Mouse (Mus musculus) midbrain, postnatal 0 days (tissue): ENCODE data around the gene Slc41a3. TPM values are rescaled to one million over a fixed set of nuclear protein-coding genes. Genes with fewer than 3 reads are reported as not detected.
A peak's percentile ranks its signal among the peaks of the same experiment; 100 is the strongest.

ENCODE experiments used
- ATAC-seq: fragments of 200-750 bp; cut with Nextera tagmentation; 2 replicates; pipeline ENCODE4 v1.8.0; 2017; ENCODE audit warnings: moderate number of reproducible peaks, mild to moderate bottlenecking, moderate TSS enrichment, moderate library complexity; ENCODE audit not compliant: low FRiP score
- DNase-seq: peaks from one replicate; pipeline ENCODE4 v3.0.0-alpha.2; 2015; ENCODE audit warnings: low spot score
- H3K27ac ChIP-seq: fragments of 300-500 bp; sonication (generic); 2 replicates; pipeline ENCODE4 v1.5.1; 2014; ENCODE audit warnings: low read depth, mild to moderate bottlenecking, low read length, mixed read lengths
- H3K27me3 ChIP-seq: fragments of 300-500 bp; sonication (generic); 2 replicates; pipeline ENCODE4 v1.6.1; 2014; ENCODE audit warnings: low read length, control low read depth, mixed read lengths; ENCODE audit not compliant: insufficient read depth
- H3K36me3 ChIP-seq: fragments of 300-500 bp; sonication (generic); 2 replicates; pipeline ENCODE4 v1.6.1; 2014; ENCODE audit warnings: low read length, control low read depth, mixed read lengths; ENCODE audit not compliant: insufficient read depth
- H3K4me1 ChIP-seq: fragments of 300-500 bp; sonication (generic); 2 replicates; pipeline ENCODE4 v1.6.1; 2014; ENCODE audit warnings: mild to moderate bottlenecking, control low read depth, antibody characterized with exemption, low read length, mixed read lengths; ENCODE audit not compliant: insufficient read depth
- H3K4me2 ChIP-seq: fragments of 300-500 bp; sonication (generic); 2 replicates; pipeline ENCODE4 v1.6.1; 2014; ENCODE audit warnings: low read depth, mild to moderate bottlenecking, low read length, mixed read lengths; ENCODE audit not compliant: poor library complexity, severe bottlenecking
- H3K4me3 ChIP-seq: fragments of 300-500 bp; sonication (generic); 2 replicates; pipeline ENCODE4 v1.5.1; 2014; ENCODE audit warnings: low read depth, mild to moderate bottlenecking, low read length, moderate library complexity
- H3K9ac ChIP-seq: fragments of 300-500 bp; sonication (generic); replicated peaks from 2 replicates; pipeline ENCODE4 v1.6.1; 2014; ENCODE audit warnings: mild to moderate bottlenecking, low read length, moderate library complexity, mixed read lengths; ENCODE audit not compliant: poor library complexity, severe bottlenecking
- H3K9me3 ChIP-seq: fragments of 300-500 bp; sonication (generic); 2 replicates; pipeline ENCODE4 v1.6.1; 2016; ENCODE audit warnings: low read length, control low read depth
- CTCF ChIP-seq: IDR thresholded peaks from 2 replicates; pipeline ENCODE4 v1.5.1; 2016; ENCODE audit warnings: antibody characterized with exemption, mild to moderate bottlenecking
- WGBS: fragments of 180-500 bp; shearing (Covaris S2); extraction: QIAGEN DNeasy Blood & Tissue Kit; methylation state at CpG from one replicate; pipeline ENCODE4 v1.1.7; 2014; 5-methylcytosine and 5-hydroxymethylcytosine counted together
- polyA plus RNA-seq: library from polyadenylated mRNA; unstranded; fragments of >200 nt; fragmentation: Nextera tagmentation; extraction: Ambion mirVana; gene quantifications from 2 replicates; pipeline ENCODE4 v1.2.1, GENCODE M21; 2015
- total RNA-seq: library from RNA; depleted of rRNA; stranded (reverse); fragments of >200 nt; gene quantifications from 2 replicates; pipeline ENCODE4 v1.2.3, GENCODE M21; 2014

Slc41a3 gene
- total and polyA plus RNA-seq, 2 experiments from 2014 or later: 14.4 to 14.8 TPM

- Histone ChIP-seq H3K4me1 (no peaks in the 10 kb centered on the region), H3K4me3 (no peak overlapping the region), H3K9me3 (no peaks in the 10 kb centered on the region), H3K27ac (no peak overlapping the region), H3K9ac (no peak overlapping the region), H3K27me3 (no peaks in the 10 kb centered on the region), H3K4me2 (no peak overlapping the region), H3K36me3 (peaks cover 41% of the 10 kb centered on the region)
- no peak for TF ChIP-seq CTCF
- 82% methylated on average over 2 of the region's 2 CpGs for WGBS
- ATAC-seq (no peak), DNase-seq (no peak)
Observed at GRCm38 (mm10) chr6:90659913-90660312, 55.4 kb downstream of the Slc41a3 start.

- no peaks in the 10 kb centered on the region for H3K27me3 ChIP-seq
- H3K4me1 ChIP-seq: no peaks in the 10 kb centered on the region
- peaks cover 47% of the 10 kb centered on the region for H3K36me3 ChIP-seq
- no peak for TF ChIP-seq CTCF
- no peak overlapping the region for H3K4me3 ChIP-seq
- H3K4me2 ChIP-seq: no peak overlapping the region
- H3K9me3 ChIP-seq: no peaks in the 10 kb centered on the region
- no peak overlapping the region for H3K27ac ChIP-seq
- ATAC-seq (no peak), DNase-seq (no peak)
- WGBS: 88% methylated on average over 20 of the region's 20 CpGs
- H3K9ac ChIP-seq: no peak overlapping the region
Observed at GRCm38 (mm10) chr6:90660398-90661028, 56.0 kb downstream of the Slc41a3 start.

- no peak overlapping the region for H3K4me2 ChIP-seq
- 89% methylated on average over 11 of the region's 11 CpGs for WGBS
- H3K4me3 ChIP-seq: no peak overlapping the region
- no peak for DNase-seq
- H3K36me3 ChIP-seq: peaks cover 52% of the 10 kb centered on the region
- H3K9ac ChIP-seq: no peak overlapping the region
- H3K27me3 ChIP-seq: no peaks in the 10 kb centered on the region
- no peaks in the 10 kb centered on the region for H3K9me3 ChIP-seq
- H3K27ac ChIP-seq: no peak overlapping the region
- ATAC-seq: no peak
- H3K4me1 ChIP-seq: no peaks in the 10 kb centered on the region
- TF ChIP-seq CTCF: no peak
Observed at GRCm38 (mm10) chr6:90661029-90661399, 56.5 kb downstream of the Slc41a3 start.

- Histone ChIP-seq H3K27me3 (no peaks in the 10 kb centered on the region), H3K36me3 (peaks cover 63% of the 10 kb centered on the region), H3K4me2 (no peak overlapping the region), H3K27ac (no peak overlapping the region), H3K4me1 (no peaks in the 10 kb centered on the region), H3K9ac (no peak overlapping the region), H3K9me3 (no peaks in the 10 kb centered on the region), H3K4me3 (no peak overlapping the region)
- TF ChIP-seq CTCF: no peak
- DNase-seq (no peak), ATAC-seq (peak; percentile 28; the same call in 1 of the 2 replicates)
- WGBS: 92% methylated on average over 5 of the region's 5 CpGs
Observed at GRCm38 (mm10) chr6:90662148-90662547, 57.6 kb downstream of the Slc41a3 start.

- Histone ChIP-seq H3K9me3 (no peaks in the 10 kb centered on the region), H3K4me3 (no peak overlapping the region), H3K36me3 (peaks cover 79% of the 10 kb centered on the region), H3K4me1 (no peaks in the 10 kb centered on the region), H3K27me3 (no peaks in the 10 kb centered on the region), H3K4me2 (no peak overlapping the region), H3K27ac (no peak overlapping the region), H3K9ac (no peak overlapping the region)
- no peak for TF ChIP-seq CTCF
- DNase-seq (no peak), ATAC-seq (no peak)
- 83% methylated on average over 11 of the region's 11 CpGs for WGBS
Observed at GRCm38 (mm10) chr6:90663736-90664135, 59.2 kb downstream of the Slc41a3 start.

GRCm38 (mm10) chr6:90668693-90669092, 64.2 kb downstream of the Slc41a3 start:
- Histone ChIP-seq H3K9ac (no peak overlapping the region), H3K4me3 (no peak overlapping the region), H3K27me3 (no peaks in the 10 kb centered on the region), H3K27ac (no peak overlapping the region), H3K4me1 (no peaks in the 10 kb centered on the region), H3K4me2 (no peak overlapping the region), H3K9me3 (no peaks in the 10 kb centered on the region), H3K36me3 (peaks cover 97% of the 10 kb centered on the region)
- ATAC-seq (no peak), DNase-seq (no peak)
- TF ChIP-seq CTCF: no peak
- WGBS: 88% methylated on average over 9 of the region's 9 CpGs
